Mouse (Mus musculus): ENCODE results near the gene Pik3c2b.

DNA sequence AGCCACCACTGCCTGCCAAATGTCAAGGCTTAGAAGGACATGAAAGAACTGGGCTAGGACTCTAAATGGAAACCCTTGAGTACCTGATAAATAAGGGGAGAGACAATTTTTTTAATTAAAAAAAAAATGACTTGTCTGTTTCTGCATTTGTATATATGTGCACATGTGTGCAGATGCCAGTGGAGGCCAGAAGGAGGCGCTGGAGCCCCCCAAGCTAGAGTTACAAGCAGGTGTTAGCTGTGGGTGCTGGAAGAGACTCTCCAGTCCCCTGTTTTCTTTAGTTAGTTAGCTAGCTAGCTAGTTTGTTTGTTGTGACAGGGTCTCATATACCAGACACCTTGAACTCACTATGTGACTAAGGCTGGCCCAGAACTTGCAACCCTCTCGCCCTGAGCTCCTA is 6.4 kb downstream of the Pik3c2b start:
- no peak for TF ChIP-seq CTCF (IDR thresholded peaks at IDR 0.05; ENCODE audit: control insufficient read depth, insufficient read depth, insufficient read length)
- TF ChIP-seq USF1 (IDR thresholded peaks at IDR 0.05; ENCODE audit: low read depth): no peak
- TF ChIP-seq MYOD1 (IDR thresholded peaks at IDR 0.05; ENCODE audit: control insufficient read depth, insufficient read length, low read depth): no peak
- no peak for TF ChIP-seq MYOG (IDR thresholded peaks at IDR 0.05; ENCODE audit: control insufficient read depth, extremely low read depth, insufficient read length)
- no peak for TF ChIP-seq CEBPB (IDR thresholded peaks at IDR 0.05; ENCODE audit: low read depth)

Measured in C2C12 (cell line).